Mouse (Mus musculus) brown adipose tissue, adult 24 weeks (tissue): Measurements from ENCODE around the gene Eif3k. TPM values are rescaled to one million over a fixed set of nuclear protein-coding genes. Genes with fewer than 3 reads are reported as not detected.
A peak's percentile ranks its signal among the peaks of the same experiment; 100 is the strongest.

ENCODE experiments used
- H3K27ac ChIP-seq: fragments of 200-500 bp; replicated peaks from 2 replicates; pipeline ENCODE4 v1.5.1; 2012; ENCODE audit warnings: low read depth, mild to moderate bottlenecking, low read length
- H3K4me1 ChIP-seq: fragments of 200-500 bp; 2 replicates; pipeline ENCODE4 v1.6.1; 2012; ENCODE audit warnings: low read length, mixed read lengths; ENCODE audit not compliant: control insufficient read depth, insufficient read depth, insufficient read length
- H3K4me3 ChIP-seq: fragments of 200-500 bp; 2 replicates; pipeline ENCODE4 v1.5.1; 2012; ENCODE audit warnings: low read depth, mild to moderate bottlenecking, low read length, moderate library complexity; ENCODE audit not compliant: insufficient read depth
- polyA plus RNA-seq: library from polyadenylated mRNA; stranded (reverse); fragments of >200 nt; gene quantifications from 2 replicates; pipeline ENCODE4 v1.2.4, GENCODE M21; 2012; ENCODE audit not compliant: missing spikeins, insufficient read depth, insufficient read length

Eif3k gene
- polyA plus RNA-seq, 1 experiment: 165 TPM

DNA sequence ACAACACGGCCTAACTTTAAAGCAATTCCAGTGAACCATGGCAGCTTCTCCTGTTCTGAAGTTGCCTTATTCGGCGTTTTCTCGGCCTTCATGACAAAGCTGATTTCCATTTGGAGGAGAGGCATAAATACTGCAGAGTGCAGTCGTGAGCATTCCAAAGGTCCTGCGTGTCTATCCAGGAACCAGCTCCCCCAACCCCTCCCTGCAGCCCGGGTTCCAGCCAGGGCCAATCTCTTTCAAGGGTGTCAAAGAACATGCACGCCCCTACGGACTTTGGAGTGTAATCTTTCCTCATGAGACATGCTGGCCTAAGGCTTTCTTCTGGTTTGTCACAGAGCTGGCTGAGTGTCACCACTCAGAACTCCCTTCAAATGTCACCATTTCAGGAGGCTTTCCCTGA, 56.3 kb downstream of the Eif3k start:
- peak overlapping the region; percentile 96 for H3K27ac ChIP-seq
- H3K4me3 ChIP-seq: no peak overlapping the region
- H3K4me1 ChIP-seq: peaks cover 72% of the 10 kb centered on the region

DNA sequence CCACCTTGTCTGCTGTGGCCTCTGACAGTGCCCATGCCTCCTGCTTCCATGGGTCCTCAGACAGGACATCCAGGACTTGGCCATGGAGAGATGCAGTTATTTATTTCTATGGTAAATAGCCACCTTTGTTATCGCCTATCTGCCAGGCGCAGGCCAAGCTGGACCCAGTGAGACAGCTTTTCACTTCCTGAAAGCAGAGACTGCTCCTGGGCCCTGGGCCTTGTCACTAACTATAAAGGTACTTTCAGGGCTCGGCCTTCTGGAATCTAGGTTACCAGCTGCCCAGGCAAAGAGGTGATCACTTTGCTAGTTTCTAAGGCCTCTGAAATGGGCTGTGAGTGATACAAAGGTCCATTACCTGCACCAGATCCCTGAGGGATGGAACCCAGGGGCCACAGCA, 56.9 kb downstream of the Eif3k start:
- H3K27ac ChIP-seq: peak overlapping the region; percentile 96
- H3K4me1 ChIP-seq: peaks cover 72% of the 10 kb centered on the region
- no peak overlapping the region for H3K4me3 ChIP-seq

- Histone ChIP-seq H3K4me1 (peaks cover 72% of the 10 kb centered on the region), H3K27ac (peak overlapping the region; percentile 96), H3K4me3 (no peak overlapping the region)
Measured at GRCm38 (mm10) chr7:28923865-28924291, 57.8 kb downstream of the Eif3k start.

GRCm38 (mm10) chr7:28922606-28923005, 59.1 kb downstream of the Eif3k start:
- peak overlapping the region; percentile 96 for H3K27ac ChIP-seq
- no peak overlapping the region for H3K4me3 ChIP-seq
- peaks cover 84% of the 10 kb centered on the region for H3K4me1 ChIP-seq

DNA sequence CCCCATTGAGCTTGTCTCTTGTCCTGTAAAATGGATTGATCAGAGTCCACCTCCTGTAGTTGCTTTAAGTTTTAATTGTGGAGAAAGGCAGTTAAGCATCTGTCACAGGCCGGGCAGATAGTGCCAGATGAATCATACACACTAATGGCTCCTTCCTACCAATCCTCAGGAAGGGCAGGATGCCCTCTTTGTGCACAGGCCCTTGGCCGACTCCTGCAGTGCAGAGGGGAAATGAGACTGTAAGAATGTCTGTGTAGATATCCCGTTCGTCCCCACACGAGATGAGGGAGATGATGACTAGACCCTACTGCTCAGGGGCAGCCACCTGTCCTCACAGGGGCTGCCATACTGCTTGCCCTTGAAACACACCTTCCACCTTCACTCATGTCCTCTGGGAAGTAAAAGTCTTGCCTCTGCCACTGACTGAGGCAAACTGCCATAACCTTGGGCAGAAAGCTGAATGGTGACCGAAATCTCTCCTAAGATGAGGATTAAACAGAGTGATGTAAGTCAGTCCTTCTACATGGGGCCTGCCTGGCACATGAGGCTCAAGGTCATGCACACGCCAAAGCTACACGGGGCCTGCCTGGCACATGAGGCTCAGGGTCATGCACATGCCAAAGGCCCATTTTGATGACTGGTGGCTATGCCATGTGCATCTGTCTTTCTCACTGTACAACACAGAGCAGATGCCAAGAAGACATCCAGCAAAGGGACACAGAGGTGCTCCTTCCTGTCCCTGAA, 59.8 kb downstream of the Eif3k start:
- Histone ChIP-seq H3K4me3 (no peak overlapping the region), H3K27ac (peak overlapping the region; percentile 96), H3K4me1 (peaks cover 89% of the 10 kb centered on the region)

Other genes with a start within 250 kb of the Eif3k start
- 64.4 and 106 TPM in 2 replicates for gene Mrps12, start 240.0 kb downstream of the Eif3k start, polyA plus RNA-seq
- 13.0 and 14.5 TPM in 2 replicates for gene Sars2, start 239.9 kb downstream of the Eif3k start, polyA plus RNA-seq
- not detected in 2 replicates for gene Ccer2, start 225.7 kb downstream of the Eif3k start, polyA plus RNA-seq
- 94.8 and 96.2 TPM in 2 replicates for gene Sirt2, start 215.1 kb downstream of the Eif3k start, polyA plus RNA-seq
- 15.5 and 16.9 TPM in 2 replicates for gene Nfkbib, start 214.4 kb downstream of the Eif3k start, polyA plus RNA-seq
- gene Rinl, start 192.9 kb downstream of the Eif3k start, polyA plus RNA-seq: 2.5 and 4.6 TPM in 2 replicates
- 122 and 131 TPM in 2 replicates for gene Hnrnpl, start 173.3 kb downstream of the Eif3k start, polyA plus RNA-seq
- gene Ech1, start 156.6 kb downstream of the Eif3k start, polyA plus RNA-seq: 3,379 and 3,601 TPM in 2 replicates
- 12.0 and 14.6 TPM in 2 replicates for gene Lgals4, start 148.0 kb downstream of the Eif3k start, polyA plus RNA-seq
- gene Lgals7, start 118.0 kb downstream of the Eif3k start, polyA plus RNA-seq: 2.3 TPM in 1 of 2 replicates, not detected in the other
- gene Capn12, start 100.4 kb downstream of the Eif3k start, polyA plus RNA-seq: 0.63 and 0.71 TPM in 2 replicates
- gene Actn4, start 19.5 kb downstream of the Eif3k start, polyA plus RNA-seq: 122 and 135 TPM in 2 replicates
- 0.63 and 1.4 TPM in 2 replicates for gene Map4k1, start 186 bp upstream of the Eif3k start, polyA plus RNA-seq
- 1.9 and 6.1 TPM in 2 replicates for gene Ryr1, start 143.3 kb upstream of the Eif3k start, polyA plus RNA-seq
- gene Rasgrp4, start 153.0 kb upstream of the Eif3k start, polyA plus RNA-seq: 1.0 and 2.7 TPM in 2 replicates
- 9.9 and 10.5 TPM in 2 replicates for gene Fam98c, start 174.4 kb upstream of the Eif3k start, polyA plus RNA-seq
- not detected in 2 replicates for gene Ggn, start 188.3 kb upstream of the Eif3k start, polyA plus RNA-seq
- 0.32 and 1.2 TPM in 2 replicates for gene Spred3, start 188.5 kb upstream of the Eif3k start, polyA plus RNA-seq
- gene Psmd8, start 198.8 kb upstream of the Eif3k start, polyA plus RNA-seq: 302 and 383 TPM in 2 replicates
- 0.58 TPM in 1 of 2 replicates, not detected in the other for gene Catsperg1, start 232.2 kb upstream of the Eif3k start, polyA plus RNA-seq